In genomic region chrX:101849901-101850551, GRCm38 (mm10) we compare ENCODE assay signal across 8 mouse cellular contexts. TPM values are rescaled to one million over a fixed set of nuclear protein-coding genes. Genes with fewer than 3 reads are reported as not detected.
DNase-seq lines count a peak whose midpoint lies in the region; ATAC-seq and TF ChIP-seq lines count a peak whose summit lies in the region.

No protein-coding gene starts in this region.

- DNase-seq in spleen, adult 2 months (ENCODE audit: low read depth in 1 of 2, low spot score in 2 of 2), result no peak
- DNase-seq in spleen, postnatal 14 days (ENCODE audit: low spot score in 2 of 2), result no peak
- peak; percentile 64 to 69 for DNase-seq in cerebellum, postnatal 10 days
- DNase-seq in limb, embryonic 10.5 days (ENCODE audit: low spot score), result peak; percentile 68
- peak; percentile 63 for DNase-seq in neural tube, embryonic 10.5 days (ENCODE audit: extremely low spot score, low spot score)

- peak overlapping the region; percentile 78 for H3K9ac ChIP-seq in heart, embryonic 14.5 days (ENCODE audit: low read length)

- no peak for TF ChIP-seq POLR2A in spleen, adult 2 months (IDR thresholded peaks at IDR 0.05; ENCODE audit: low read depth, low read length)

- no peak for TF ChIP-seq CTCF in spleen, adult 2 months (IDR thresholded peaks at IDR 0.05; ENCODE audit: extremely low read depth, insufficient read depth, insufficient read length, insufficient replicate concordance)

- H3K27me3 ChIP-seq in spleen, adult 2 months (ENCODE audit: control insufficient read depth, insufficient read depth, low read length), result peaks cover 6% of the 10 kb centered on the region; the same call in 1 of the 2 replicates
- peaks cover 5% of the 10 kb centered on the region; the same call in 1 of the 2 replicates for H3K27me3 ChIP-seq in heart, embryonic 14.5 days (ENCODE audit: control insufficient read depth, insufficient read depth, low read length)
- H3K27me3 ChIP-seq in limb, embryonic 10.5 days (ENCODE audit: low read depth, poor library complexity, severe bottlenecking), result peaks cover 100% of the 10 kb centered on the region

- H3K36me3 ChIP-seq in spleen, adult 2 months (ENCODE audit: control insufficient read depth, insufficient read depth, low read length), result no peaks in the 10 kb centered on the region
- no peaks in the 10 kb centered on the region for H3K36me3 ChIP-seq in heart, embryonic 14.5 days (ENCODE audit: control insufficient read depth, insufficient read depth, low read length)
- no peaks in the 10 kb centered on the region for H3K36me3 ChIP-seq in limb, embryonic 10.5 days

- H3K9me3 ChIP-seq in heart, embryonic 14.5 days (ENCODE audit: control insufficient read depth, low read length), result no peaks in the 10 kb centered on the region
- no peaks in the 10 kb centered on the region for H3K9me3 ChIP-seq in limb, embryonic 10.5 days (replicated peaks)

- no peaks in the 10 kb centered on the region; the same call in 1 of the 2 replicates for H3K4me1 ChIP-seq in spleen, adult 2 months (ENCODE audit: control insufficient read depth, insufficient read depth, insufficient read length)
- peaks cover 12 to 17% of the 10 kb centered on the region in 2 experiments for H3K4me1 ChIP-seq in heart, embryonic 14.5 days (ENCODE audit: control insufficient read depth in 2 of 2, insufficient read depth in 2 of 2, low read length in 2 of 2)
- peaks cover 39% of the 10 kb centered on the region for H3K4me1 ChIP-seq in limb, embryonic 10.5 days

- no peak overlapping the region for H3K27ac ChIP-seq in spleen, adult 2 months (ENCODE audit: insufficient read depth, low read length)
- peak overlapping the region; percentile 2 to 59; a peak in 3 of 4 replicates for H3K27ac ChIP-seq in heart, embryonic 14.5 days (replicated peaks in 1 of 2; ENCODE audit: control insufficient read depth in 1 of 2, insufficient read depth in 1 of 2, low read depth in 2 of 2, low read length in 2 of 2)
- H3K27ac ChIP-seq in limb, embryonic 10.5 days, result peak overlapping the region; percentile 86

- ATAC-seq in heart, embryonic 14.5 days (ENCODE audit: insufficient number of reproducible peaks, insufficient read depth, low FRiP score, low read depth), result peak; percentile 42; the same call in 1 of the 2 replicates
- no peak for ATAC-seq in megakaryocyte-erythroid progenitor cell, adult 5-6 weeks (replicated peaks; ENCODE audit: low FRiP score, low TSS enrichment, poor library complexity, severe bottlenecking)
- ATAC-seq in megakaryocyte progenitor cell, adult 5-6 weeks (replicated peaks; ENCODE audit: poor library complexity), result no peak

- H3K4me2 ChIP-seq in heart, embryonic 14.5 days (ENCODE audit: low read length), result peak overlapping the region; percentile 72

- WGBS in spleen, adult 2 months, result 28% methylated on average over 59 of the region's 59 CpGs
- 23% methylated on average over 52 of the region's 59 CpGs for WGBS in heart, embryonic 14.5 days
- 11% methylated on average over 57 of the region's 59 CpGs for WGBS in limb, embryonic 10.5 days

- H3K4me3 ChIP-seq in spleen, adult 2 months (ENCODE audit: extremely low read depth, insufficient read depth, insufficient read length), result peak overlapping the region; percentile 14; the same call in 1 of the 2 replicates
- peak overlapping the region; percentile 63 to 85 for H3K4me3 ChIP-seq in heart, embryonic 14.5 days (ENCODE audit: control insufficient read depth in 1 of 2, insufficient read depth in 1 of 2, low read depth in 1 of 2, low read length in 2 of 2)
- peak overlapping the region; percentile 63 for H3K4me3 ChIP-seq in limb, embryonic 10.5 days

RNA-seq across cellular contexts. Expression of gene Nhsl2, which starts 0.8 kb away (rescaled TPM):
- 1.2 and 1.8 TPM in 2 replicates for polyA plus RNA-seq in spleen, adult 2 months (2012; rRNA removed)
- 12.4 and 15.5 TPM in 2 replicates for polyA plus RNA-seq in heart, embryonic 14.5 days (2014; fragmentation: Nextera tagmentation; extraction: Ambion mirVana)
- polyA plus RNA-seq in limb, embryonic 10.5 days (2016; fragmentation: Nextera tagmentation; extraction: Ambion mirVana), result 19.7 and 21.4 TPM in 2 replicates
- 5.7 and 6.1 TPM in 2 replicates for total RNA-seq in megakaryocyte-erythroid progenitor cell, adult 5-6 weeks (2014; fragmentation: Nextera tagmentation)
- total RNA-seq in megakaryocyte-erythroid progenitor cell, adult 5-6 weeks (2017), result 1.0 and 5.7 TPM in 2 replicates
- total RNA-seq in megakaryocyte progenitor cell, adult 5-6 weeks (2015), result 20.3 and 21.1 TPM in 2 replicates
- 8.6 and 9.2 TPM in 2 replicates for total RNA-seq in megakaryocyte progenitor cell, adult 5-6 weeks (2017)

RNA-seq across cellular contexts. Expression of gene 8030474K03Rik, which starts 55.6 kb away (rescaled TPM):
- polyA plus RNA-seq in spleen, adult 2 months (2012; rRNA removed), result 0.06 TPM in 1 of 2 replicates, not detected in the other
- polyA plus RNA-seq in heart, embryonic 14.5 days (2014; fragmentation: Nextera tagmentation; extraction: Ambion mirVana), result 0.27 TPM in 1 of 2 replicates, not detected in the other
- 0.08 and 0.29 TPM in 2 replicates for polyA plus RNA-seq in limb, embryonic 10.5 days (2016; fragmentation: Nextera tagmentation; extraction: Ambion mirVana)
- not detected in 2 replicates for total RNA-seq in megakaryocyte-erythroid progenitor cell, adult 5-6 weeks (2014; fragmentation: Nextera tagmentation)
- total RNA-seq in megakaryocyte-erythroid progenitor cell, adult 5-6 weeks (2017), result 0.46 TPM in 1 of 2 replicates, not detected in the other
- 0.51 TPM in 1 of 2 replicates, not detected in the other for total RNA-seq in megakaryocyte progenitor cell, adult 5-6 weeks (2015)
- total RNA-seq in megakaryocyte progenitor cell, adult 5-6 weeks (2017), result 0.12 TPM in 1 of 2 replicates, not detected in the other

RNA-seq across cellular contexts. Expression of gene Gm4779, which starts 55.8 kb away (rescaled TPM):
- polyA plus RNA-seq in spleen, adult 2 months (2012; rRNA removed), result 0.31 TPM in 1 of 2 replicates, not detected in the other
- polyA plus RNA-seq in heart, embryonic 14.5 days (2014; fragmentation: Nextera tagmentation; extraction: Ambion mirVana), result 0.32 TPM in 1 of 2 replicates, not detected in the other
- polyA plus RNA-seq in limb, embryonic 10.5 days (2016; fragmentation: Nextera tagmentation; extraction: Ambion mirVana), result 0.15 and 0.18 TPM in 2 replicates
- total RNA-seq in megakaryocyte-erythroid progenitor cell, adult 5-6 weeks (2014; fragmentation: Nextera tagmentation), result not detected in 2 replicates
- 1.8 TPM in 1 of 2 replicates, not detected in the other for total RNA-seq in megakaryocyte-erythroid progenitor cell, adult 5-6 weeks (2017)
- not detected in 2 replicates for total RNA-seq in megakaryocyte progenitor cell, adult 5-6 weeks (2015)
- total RNA-seq in megakaryocyte progenitor cell, adult 5-6 weeks (2017), result 0.30 TPM in 1 of 2 replicates, not detected in the other

Comparison
In these comparisons a context has a peak if more than half of its experiments do, and no peak if none do; other contexts are left out.
1. DNase-seq: peak in cerebellum, postnatal 10 days (2 of 2), limb, embryonic 10.5 days (single experiment) and neural tube, embryonic 10.5 days (single experiment); none in spleen, adult 2 months (0 of 2) and spleen, postnatal 14 days (0 of 2).
2. H3K4me3 ChIP-seq: peak in every context shown above with its lines; median percentile 74 in heart, embryonic 14.5 days; 63 in limb, embryonic 10.5 days; 14 in spleen, adult 2 months.